Mouse (Mus musculus) midbrain, postnatal 0 days (tissue): ENCODE results near the gene Tmprss11g. TPM values are rescaled to one million over a fixed set of nuclear protein-coding genes. Genes with fewer than 3 reads are reported as not detected.

Experiments used
- ATAC-seq: fragments of 200-750 bp; cut with Nextera tagmentation; 2 replicates; pipeline ENCODE4 v1.8.0; 2017; ENCODE audit warnings: moderate number of reproducible peaks, mild to moderate bottlenecking, moderate TSS enrichment, moderate library complexity; ENCODE audit not compliant: low FRiP score
- DNase-seq: peaks from one replicate; pipeline ENCODE4 v3.0.0-alpha.2; 2015; ENCODE audit warnings: low spot score
- H3K27ac ChIP-seq: fragments of 300-500 bp; sonication (generic); 2 replicates; pipeline ENCODE4 v1.5.1; 2014; ENCODE audit warnings: low read depth, mild to moderate bottlenecking, low read length, mixed read lengths
- H3K27me3 ChIP-seq: fragments of 300-500 bp; sonication (generic); 2 replicates; pipeline ENCODE4 v1.6.1; 2014; ENCODE audit warnings: low read length, control low read depth, mixed read lengths; ENCODE audit not compliant: insufficient read depth
- H3K36me3 ChIP-seq: fragments of 300-500 bp; sonication (generic); 2 replicates; pipeline ENCODE4 v1.6.1; 2014; ENCODE audit warnings: low read length, control low read depth, mixed read lengths; ENCODE audit not compliant: insufficient read depth
- H3K4me1 ChIP-seq: fragments of 300-500 bp; sonication (generic); 2 replicates; pipeline ENCODE4 v1.6.1; 2014; ENCODE audit warnings: mild to moderate bottlenecking, control low read depth, antibody characterized with exemption, low read length, mixed read lengths; ENCODE audit not compliant: insufficient read depth
- H3K4me2 ChIP-seq: fragments of 300-500 bp; sonication (generic); 2 replicates; pipeline ENCODE4 v1.6.1; 2014; ENCODE audit warnings: low read depth, mild to moderate bottlenecking, low read length, mixed read lengths; ENCODE audit not compliant: poor library complexity, severe bottlenecking
- H3K4me3 ChIP-seq: fragments of 300-500 bp; sonication (generic); 2 replicates; pipeline ENCODE4 v1.5.1; 2014; ENCODE audit warnings: low read depth, mild to moderate bottlenecking, low read length, moderate library complexity
- H3K9ac ChIP-seq: fragments of 300-500 bp; sonication (generic); replicated peaks from 2 replicates; pipeline ENCODE4 v1.6.1; 2014; ENCODE audit warnings: mild to moderate bottlenecking, low read length, moderate library complexity, mixed read lengths; ENCODE audit not compliant: poor library complexity, severe bottlenecking
- H3K9me3 ChIP-seq: fragments of 300-500 bp; sonication (generic); 2 replicates; pipeline ENCODE4 v1.6.1; 2016; ENCODE audit warnings: low read length, control low read depth
- CTCF ChIP-seq: IDR thresholded peaks from 2 replicates; pipeline ENCODE4 v1.5.1; 2016; ENCODE audit warnings: antibody characterized with exemption, mild to moderate bottlenecking
- WGBS: fragments of 180-500 bp; shearing (Covaris S2); extraction: QIAGEN DNeasy Blood & Tissue Kit; methylation state at CpG from one replicate; pipeline ENCODE4 v1.1.7; 2014; 5-methylcytosine and 5-hydroxymethylcytosine counted together
- polyA plus RNA-seq: library from polyadenylated mRNA; unstranded; fragments of >200 nt; fragmentation: Nextera tagmentation; extraction: Ambion mirVana; gene quantifications from 2 replicates; pipeline ENCODE4 v1.2.1, GENCODE M21; 2015
- total RNA-seq: library from RNA; depleted of rRNA; stranded (reverse); fragments of >200 nt; gene quantifications from 2 replicates; pipeline ENCODE4 v1.2.3, GENCODE M21; 2014; rRNA removed

The Tmprss11g gene
- total RNA-seq (not detected in 2 replicates), polyA plus RNA-seq (not detected in 2 replicates)

GRCm38 (mm10) chr5:86518500-86518899 lies at the start of gene Tmprss11g:
Tmprss11g (minus strand) TSS chr5:86518600.
- Histone ChIP-seq H3K9me3 (no peaks in the 10 kb centered on the region), H3K4me1 (no peaks in the 10 kb centered on the region), H3K4me3 (no peak within 1 kb of the TSS), H3K4me2 (no peak within 1 kb of the TSS), H3K27me3 (no peaks in the 10 kb centered on the region), H3K27ac (no peak within 1 kb of the TSS), H3K36me3 (no peaks in the 10 kb centered on the region), H3K9ac (no peak within 1 kb of the TSS)
- DNase-seq (no peak), ATAC-seq (no peak)
- no peak for TF ChIP-seq CTCF
- WGBS: 81% methylated on average over 9 of the region's 9 CpGs

GRCm38 (mm10) chr5:86546693-86547092 lies 28.3 kb upstream of the Tmprss11g start:
- H3K4me1 ChIP-seq: no peaks in the 10 kb centered on the region
- no peak overlapping the region for H3K4me3 ChIP-seq
- WGBS: 97% methylated on average over 2 of the region's 2 CpGs
- H3K27me3 ChIP-seq: no peaks in the 10 kb centered on the region
- no peak overlapping the region for H3K9ac ChIP-seq
- no peaks in the 10 kb centered on the region for H3K36me3 ChIP-seq
- ATAC-seq (no peak), DNase-seq (no peak)
- no peaks in the 10 kb centered on the region for H3K9me3 ChIP-seq
- no peak overlapping the region for H3K4me2 ChIP-seq
- H3K27ac ChIP-seq: no peak overlapping the region
- TF ChIP-seq CTCF: no peak

- Histone ChIP-seq H3K9me3 (no peaks in the 10 kb centered on the region), H3K9ac (no peak overlapping the region), H3K4me3 (no peak overlapping the region), H3K36me3 (no peaks in the 10 kb centered on the region), H3K27ac (no peak overlapping the region), H3K4me1 (no peaks in the 10 kb centered on the region), H3K4me2 (no peak overlapping the region), H3K27me3 (no peaks in the 10 kb centered on the region)
- DNase-seq: no peak
- WGBS: 81% methylated on average over 3 of the region's 3 CpGs
- TF ChIP-seq CTCF: no peak
- ATAC-seq: no peak
Measured at GRCm38 (mm10) chr5:86540601-86541000, 22.2 kb upstream of the Tmprss11g start.

GRCm38 (mm10) chr5:86528725-86529124 lies 10.3 kb upstream of the Tmprss11g start:
- H3K9ac ChIP-seq: no peak overlapping the region
- 71% methylated on average over 2 of the region's 2 CpGs for WGBS
- H3K9me3 ChIP-seq: no peaks in the 10 kb centered on the region
- no peak overlapping the region for H3K27ac ChIP-seq
- no peak overlapping the region for H3K4me2 ChIP-seq
- DNase-seq: no peak
- no peaks in the 10 kb centered on the region for H3K36me3 ChIP-seq
- no peaks in the 10 kb centered on the region for H3K27me3 ChIP-seq
- no peaks in the 10 kb centered on the region for H3K4me1 ChIP-seq
- TF ChIP-seq CTCF: no peak
- no peak overlapping the region for H3K4me3 ChIP-seq
- ATAC-seq: no peak

GRCm38 (mm10) chr5:86511538-86511937 lies 6.9 kb downstream of the Tmprss11g start:
- Histone ChIP-seq H3K4me2 (no peak overlapping the region), H3K4me1 (no peaks in the 10 kb centered on the region), H3K4me3 (no peak overlapping the region), H3K9ac (no peak overlapping the region), H3K27ac (no peak overlapping the region), H3K9me3 (no peaks in the 10 kb centered on the region), H3K27me3 (no peaks in the 10 kb centered on the region), H3K36me3 (no peaks in the 10 kb centered on the region)
- no peak for ATAC-seq
- TF ChIP-seq CTCF: no peak
- 31% methylated on average over 5 of the region's 5 CpGs for WGBS
- no peak for DNase-seq

GRCm38 (mm10) chr5:86493453-86493852 lies 24.9 kb downstream of the Tmprss11g start:
- no peak for ATAC-seq
- H3K36me3 ChIP-seq: no peaks in the 10 kb centered on the region
- TF ChIP-seq CTCF: no peak
- H3K9me3 ChIP-seq: no peaks in the 10 kb centered on the region
- no peak overlapping the region for H3K27ac ChIP-seq
- H3K4me1 ChIP-seq: no peaks in the 10 kb centered on the region
- no peak overlapping the region for H3K9ac ChIP-seq
- no peak overlapping the region for H3K4me2 ChIP-seq
- peak; percentile 2 for DNase-seq
- 74% methylated on average over 1 of the region's 1 CpGs for WGBS
- no peaks in the 10 kb centered on the region for H3K27me3 ChIP-seq
- H3K4me3 ChIP-seq: no peak overlapping the region
